Mouse (Mus musculus): Measurements from ENCODE around the gene 1700029F12Rik.
"Not testable (repeated sequence)": the region's sequence is repeated elsewhere in the genome, so short reads cannot be mapped to it uniquely, and the experiment has no call there.

The 1700029F12Rik gene

GRCm38 (mm10) chr13:97034262-97034661 lies at the start of gene 1700029F12Rik:
Gene 1700029F12Rik (minus strand): TSS chr13:97034362.
- DNase-seq = no peak

- DNase-seq = no peak
These were observed 48.3 kb upstream of the 1700029F12Rik start for GRCm38 (mm10) chr13:97082432-97082831.

- DNase-seq = no peak
These were observed 46.5 kb upstream of the 1700029F12Rik start for GRCm38 (mm10) chr13:97080615-97081014.

GRCm38 (mm10) chr13:97080201-97080600 lies 46.0 kb upstream of the 1700029F12Rik start:
- DNase-seq = no peak

GRCm38 (mm10) chr13:97077556-97077955 lies 43.4 kb upstream of the 1700029F12Rik start:
- no peak for DNase-seq

- no peak for DNase-seq
These were observed 39.3 kb upstream of the 1700029F12Rik start for GRCm38 (mm10) chr13:97073497-97073896.

- DNase-seq = peak; percentile 19
These were observed 37.6 kb upstream of the 1700029F12Rik start for GRCm38 (mm10) chr13:97071626-97072241.

GRCm38 (mm10) chr13:97070931-97071625 lies 36.9 kb upstream of the 1700029F12Rik start:
- DNase-seq = peak; percentile 12

GRCm38 (mm10) chr13:97068151-97068550 lies 34.0 kb upstream of the 1700029F12Rik start:
- DNase-seq = no peak

- DNase-seq = no peak
These were observed 33.5 kb upstream of the 1700029F12Rik start for GRCm38 (mm10) chr13:97067691-97068090.

- DNase-seq = no peak
These were observed 32.7 kb upstream of the 1700029F12Rik start, which contains the start of gene Fam169a for GRCm38 (mm10) chr13:97066649-97067550. Gene Fam169a (plus strand): TSS chr13:97067286.

- DNase-seq = not testable (repeated sequence)
These were observed 30.9 kb upstream of the 1700029F12Rik start for GRCm38 (mm10) chr13:97064844-97065621.

GRCm38 (mm10) chr13:97064413-97064812 lies 30.3 kb upstream of the 1700029F12Rik start:
- DNase-seq = no peak

- no peak for DNase-seq
These were observed 29.3 kb upstream of the 1700029F12Rik start for GRCm38 (mm10) chr13:97063431-97063830.

GRCm38 (mm10) chr13:97062151-97062550 lies 28.0 kb upstream of the 1700029F12Rik start:
- DNase-seq = no peak

- no peak for DNase-seq
These were observed 26.2 kb upstream of the 1700029F12Rik start for GRCm38 (mm10) chr13:97060331-97060730.

GRCm38 (mm10) chr13:97059746-97060145 lies 25.6 kb upstream of the 1700029F12Rik start:
- DNase-seq = no peak

- no peak for DNase-seq
These were observed 23.7 kb upstream of the 1700029F12Rik start for GRCm38 (mm10) chr13:97057817-97058216.

- DNase-seq = peak; percentile 15
These were observed 19.7 kb upstream of the 1700029F12Rik start for GRCm38 (mm10) chr13:97053844-97054243.

GRCm38 (mm10) chr13:97052667-97053066 lies 18.5 kb upstream of the 1700029F12Rik start:
- DNase-seq = peak; percentile 64

- DNase-seq = peak; percentile 35
These were observed 17.0 kb upstream of the 1700029F12Rik start for GRCm38 (mm10) chr13:97051158-97051557.

- no peak for DNase-seq
These were observed 4.1 kb downstream of the 1700029F12Rik start for GRCm38 (mm10) chr13:97030075-97030474.

Measured in kidney, postnatal 14 days (tissue).